Mouse (Mus musculus) ovary, postnatal 10 days (tissue): ENCODE data around the gene Olfm1.

ENCODE experiments used
- DNase-seq: peaks from one replicate; pipeline ENCODE4 v3.0.0; 2022; ENCODE audit warnings: low spot score

Gene Olfm1

DNA sequence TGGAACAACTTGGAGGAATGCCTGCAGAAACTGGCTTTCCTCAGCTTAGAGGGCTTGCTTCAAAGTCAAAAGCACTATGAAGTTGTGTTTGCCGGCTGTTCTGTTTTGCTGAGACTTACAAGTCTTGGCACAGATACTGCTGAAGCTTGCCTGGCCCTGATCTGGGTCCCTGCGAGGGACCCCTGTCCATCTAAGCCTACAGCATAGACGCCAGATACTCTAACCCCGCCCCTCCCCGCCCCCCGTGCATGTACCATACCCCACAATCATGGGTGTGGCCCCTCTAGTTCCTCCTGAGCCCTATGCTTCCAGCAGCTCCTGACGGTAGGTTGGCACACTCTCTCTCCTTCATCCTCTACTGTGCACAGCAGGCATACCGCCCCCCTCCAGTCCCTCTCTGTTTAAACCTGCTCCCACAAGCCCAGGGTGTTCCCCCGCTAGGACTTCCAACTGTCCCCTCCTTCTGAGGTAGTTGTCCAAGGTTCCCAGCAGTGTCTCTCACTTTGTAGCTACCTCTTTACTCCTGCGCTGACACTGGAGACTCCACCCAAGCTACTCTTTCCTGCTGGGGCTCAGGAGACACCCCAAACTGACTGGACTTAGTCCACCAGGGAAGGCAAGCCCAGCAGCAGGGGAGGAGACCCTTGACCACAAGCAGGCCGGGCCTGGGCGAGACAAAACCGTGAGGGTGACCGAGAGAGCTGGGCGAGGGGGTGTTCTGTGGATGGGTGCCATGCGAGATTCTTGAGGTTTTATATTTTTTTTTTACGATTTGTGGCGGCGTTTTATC lies 12.1 kb downstream of the Olfm1 start:
- DNase-seq, result no peak

DNA sequence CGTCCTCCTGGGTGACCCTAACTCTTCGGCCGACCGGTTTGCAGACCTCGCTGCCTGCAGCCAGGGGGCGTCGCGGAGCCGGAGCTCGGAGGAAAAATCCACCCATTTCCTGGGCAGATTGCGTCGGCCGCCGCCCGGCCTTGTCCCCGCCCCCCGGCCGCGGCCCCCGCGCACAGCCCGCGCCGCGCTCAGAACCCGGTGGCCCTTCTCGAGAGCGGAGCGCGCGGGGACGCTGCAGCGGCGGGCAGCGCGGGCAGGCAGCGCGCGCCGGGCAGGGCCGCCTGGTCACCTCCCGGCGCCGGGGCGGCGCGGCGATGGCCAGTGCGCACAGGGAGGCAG lies 12.6 kb downstream of the Olfm1 start:
- DNase-seq, result peak; percentile 75

DNA sequence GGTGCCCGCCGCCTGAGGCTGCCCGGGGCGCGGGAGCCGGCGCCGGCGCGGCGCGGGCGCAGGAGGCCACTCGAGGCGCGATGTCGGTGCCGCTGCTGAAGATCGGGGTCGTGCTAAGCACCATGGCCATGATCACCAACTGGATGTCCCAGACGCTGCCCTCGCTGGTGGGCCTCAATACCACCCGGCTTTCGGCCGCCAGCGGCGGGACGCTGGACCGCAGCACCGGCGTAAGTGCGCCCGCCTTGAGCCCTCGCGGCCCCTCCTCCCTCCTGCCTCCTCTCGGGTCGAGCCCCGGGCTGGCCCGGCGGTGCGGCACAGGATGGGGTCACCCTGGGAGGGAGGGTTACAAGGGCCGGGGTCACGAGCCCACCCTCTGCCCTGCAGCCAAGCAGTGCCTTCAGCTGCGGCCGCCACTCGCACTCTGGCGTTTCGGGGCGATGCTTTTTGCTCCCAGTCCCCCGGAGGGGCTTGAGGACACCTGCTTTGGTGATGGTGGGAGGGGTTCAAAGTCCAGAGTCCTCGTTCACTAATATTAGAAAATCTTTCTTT lies 13.2 kb downstream of the Olfm1 start:
- DNase-seq, result no peak

DNA sequence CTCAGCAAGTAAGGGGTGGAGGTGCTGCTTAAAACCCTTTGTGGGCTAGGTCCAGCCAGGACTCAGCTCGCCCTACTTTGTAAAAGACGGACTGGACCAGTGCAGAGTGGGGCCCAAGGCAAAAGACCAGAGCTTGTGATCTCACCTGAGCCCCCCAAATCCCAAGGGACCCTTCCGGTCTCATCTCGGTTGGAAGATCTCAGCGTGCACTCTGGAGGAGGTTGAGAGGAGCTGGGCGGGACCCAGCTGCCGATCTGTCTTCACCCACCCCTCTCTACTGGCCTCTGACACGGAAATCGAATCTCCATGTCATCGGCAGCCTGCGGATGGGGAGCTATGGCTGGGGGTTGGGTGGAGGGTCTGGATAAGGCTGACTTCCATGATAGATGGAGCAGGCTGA lies 13.7 kb downstream of the Olfm1 start:
- DNase-seq, result no peak

DNA sequence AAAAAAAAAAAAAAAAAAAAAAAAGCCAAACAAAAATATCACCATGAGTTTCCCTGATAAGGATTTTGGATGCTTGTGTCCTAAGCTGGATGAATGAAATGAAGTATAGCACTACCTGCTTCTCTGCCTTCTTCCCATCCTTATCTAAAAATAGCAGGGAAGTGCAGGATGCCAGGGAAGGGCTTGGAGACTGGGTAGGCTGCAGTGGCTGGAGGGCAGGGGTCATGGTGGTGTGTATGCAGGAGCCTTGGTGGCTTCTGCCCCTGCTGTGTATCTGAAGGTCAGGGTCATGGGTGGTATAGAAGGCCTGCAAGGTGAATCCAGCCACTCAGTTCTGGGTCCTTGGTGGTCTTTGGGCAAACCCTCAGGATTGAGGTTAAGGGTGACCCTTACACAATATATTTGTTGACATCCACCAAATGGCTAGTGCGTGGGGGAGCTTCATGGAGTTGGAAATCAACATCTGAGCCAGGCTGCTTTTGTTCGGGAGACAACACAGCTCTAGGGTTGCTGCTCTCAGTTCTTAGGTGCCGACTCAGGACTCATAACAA lies 14.5 kb downstream of the Olfm1 start:
- no peak for DNase-seq

DNA sequence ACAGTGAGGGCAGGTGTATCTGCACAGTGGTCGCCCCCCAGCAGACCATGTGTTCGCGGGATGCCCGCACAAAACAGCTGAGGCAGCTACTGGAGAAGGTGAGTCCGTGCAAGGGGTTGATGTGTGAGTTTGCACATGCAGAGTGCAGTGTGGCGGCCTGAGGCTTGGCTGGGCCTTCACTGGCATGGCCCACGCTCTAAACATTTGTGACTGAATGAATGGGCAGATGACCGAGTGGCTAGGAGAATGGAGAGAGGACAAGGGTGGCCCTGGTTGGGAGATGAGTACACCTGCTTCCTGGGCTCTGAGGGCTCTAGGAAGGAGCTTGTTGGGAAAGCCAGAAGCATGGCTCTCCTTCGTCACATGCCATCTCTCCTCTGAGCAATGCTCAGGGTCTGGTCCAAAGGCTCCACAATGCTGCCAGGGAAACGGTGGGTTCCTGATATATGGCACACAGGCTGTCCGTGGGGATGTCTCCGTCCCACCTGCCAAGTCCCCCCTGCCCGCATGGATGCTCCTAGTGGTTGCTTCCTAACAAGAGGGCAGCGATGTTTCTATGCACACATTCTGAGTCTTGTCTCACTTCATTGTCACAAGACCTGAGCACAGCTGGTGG lies 15.4 kb downstream of the Olfm1 start:
- no peak for DNase-seq

DNA sequence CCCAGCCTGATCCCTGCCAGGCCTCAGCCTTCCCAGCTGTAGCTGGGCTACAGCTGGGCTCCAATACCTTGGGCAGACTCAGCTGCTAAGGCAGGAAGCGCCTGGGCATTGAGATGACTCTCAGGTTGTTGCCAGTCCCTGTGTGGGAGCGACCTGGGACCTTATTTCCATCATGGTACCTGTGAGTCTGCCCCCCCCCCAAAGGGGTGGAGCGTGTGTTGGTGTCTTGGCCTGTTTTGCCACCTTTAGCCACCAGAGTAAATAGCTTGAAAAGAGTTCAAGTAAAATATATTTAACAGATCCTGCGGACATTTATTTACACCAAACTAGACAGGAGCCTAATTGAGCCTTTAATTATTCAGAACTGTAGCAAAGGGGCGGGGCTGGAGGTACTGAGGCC lies 16.4 kb downstream of the Olfm1 start:
- DNase-seq, result no peak

DNA sequence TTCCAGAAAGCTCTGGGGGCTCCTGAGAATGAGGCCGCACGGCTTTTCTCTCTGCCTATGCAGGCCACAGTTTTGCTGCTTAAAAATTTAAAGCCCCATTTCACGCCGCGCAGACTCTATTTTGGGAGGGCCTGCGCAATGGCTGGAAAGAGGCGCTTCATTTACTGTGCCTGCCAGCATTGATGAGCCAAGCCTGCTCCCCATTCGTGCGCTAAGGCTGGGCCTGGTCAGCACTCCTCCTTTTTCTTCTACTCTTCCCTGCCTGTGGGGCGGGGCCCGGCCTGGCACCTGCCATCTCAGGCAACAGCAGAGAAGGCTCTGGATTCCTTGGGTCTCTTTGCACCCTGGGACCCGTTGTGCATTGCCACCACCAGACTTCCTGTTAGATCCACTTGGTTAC lies 16.9 kb downstream of the Olfm1 start:
- DNase-seq, result no peak

DNA sequence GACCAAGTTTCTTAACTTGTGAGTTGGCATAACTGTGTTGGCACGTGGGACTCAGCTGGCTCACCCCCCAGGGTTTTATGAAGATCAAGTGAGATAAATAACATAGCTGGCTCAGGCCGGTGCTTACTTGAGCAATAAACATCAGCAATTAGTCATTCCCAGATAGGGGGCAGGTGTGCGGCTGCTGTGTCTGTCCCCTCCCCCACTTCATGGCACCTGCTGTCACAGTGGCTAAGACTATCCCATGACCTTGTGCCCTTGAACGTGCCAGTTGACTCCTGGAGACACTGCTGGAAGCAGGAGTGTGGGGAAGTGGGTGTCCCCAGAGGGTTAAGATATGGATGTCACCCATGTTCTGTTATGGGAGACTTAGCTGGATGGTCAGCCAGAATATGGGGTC lies 17.5 kb downstream of the Olfm1 start:
- no peak for DNase-seq

DNA sequence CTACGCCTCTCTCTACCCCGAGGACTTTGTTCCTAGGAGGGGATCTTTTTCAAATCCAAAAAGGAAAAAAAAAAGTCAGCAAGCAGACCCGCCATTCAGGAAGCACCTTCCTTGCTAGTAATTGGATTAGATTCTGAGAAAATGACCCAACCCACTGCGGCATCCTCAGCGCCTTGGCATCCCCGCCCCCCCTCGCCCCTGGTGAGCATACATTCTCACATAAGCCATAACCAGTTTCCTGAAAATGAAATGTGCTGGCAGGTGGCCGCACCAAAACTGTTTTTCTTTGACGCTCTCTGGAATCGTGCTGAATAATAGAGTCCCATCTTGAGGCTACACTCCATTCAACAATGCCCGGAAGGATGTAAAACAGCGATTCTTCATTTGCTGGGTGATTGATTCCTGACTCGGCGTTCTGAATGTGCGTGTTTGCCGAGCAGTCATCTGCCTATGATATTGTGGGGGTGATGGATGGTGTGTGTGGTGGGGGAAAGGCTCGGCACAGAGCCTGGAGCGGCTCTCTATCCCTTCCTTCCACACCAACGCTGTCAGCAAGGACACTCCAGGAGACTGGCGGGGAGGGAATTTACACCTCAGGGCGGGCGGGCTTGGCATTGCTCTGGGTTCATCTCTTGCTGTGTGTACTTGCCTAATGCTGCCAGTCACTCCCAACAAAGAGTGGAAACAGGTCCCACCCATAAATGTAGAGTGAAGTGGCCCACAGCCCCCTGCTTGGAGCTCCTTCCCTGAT lies 18.9 kb downstream of the Olfm1 start:
- DNase-seq, result no peak

DNA sequence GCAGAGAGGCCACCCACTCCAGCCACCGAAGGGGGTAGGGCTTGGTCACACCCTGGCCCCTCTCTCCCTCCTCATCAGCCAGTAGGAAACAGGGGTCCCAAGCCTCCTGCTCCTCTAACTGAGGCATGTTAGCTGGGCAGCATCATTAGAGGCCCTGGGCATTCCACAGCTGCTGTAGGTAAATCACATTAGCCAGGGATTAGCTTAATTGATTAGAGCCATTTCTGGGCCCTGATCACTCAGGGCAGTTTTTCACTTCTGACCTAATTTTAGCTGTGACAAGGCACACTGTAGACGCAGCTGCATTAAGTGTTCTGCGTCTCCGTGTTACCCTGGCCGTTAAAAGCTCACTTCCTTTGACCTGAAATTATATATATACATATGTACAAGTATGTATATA lies 20.1 kb downstream of the Olfm1 start:
- no peak for DNase-seq

DNA sequence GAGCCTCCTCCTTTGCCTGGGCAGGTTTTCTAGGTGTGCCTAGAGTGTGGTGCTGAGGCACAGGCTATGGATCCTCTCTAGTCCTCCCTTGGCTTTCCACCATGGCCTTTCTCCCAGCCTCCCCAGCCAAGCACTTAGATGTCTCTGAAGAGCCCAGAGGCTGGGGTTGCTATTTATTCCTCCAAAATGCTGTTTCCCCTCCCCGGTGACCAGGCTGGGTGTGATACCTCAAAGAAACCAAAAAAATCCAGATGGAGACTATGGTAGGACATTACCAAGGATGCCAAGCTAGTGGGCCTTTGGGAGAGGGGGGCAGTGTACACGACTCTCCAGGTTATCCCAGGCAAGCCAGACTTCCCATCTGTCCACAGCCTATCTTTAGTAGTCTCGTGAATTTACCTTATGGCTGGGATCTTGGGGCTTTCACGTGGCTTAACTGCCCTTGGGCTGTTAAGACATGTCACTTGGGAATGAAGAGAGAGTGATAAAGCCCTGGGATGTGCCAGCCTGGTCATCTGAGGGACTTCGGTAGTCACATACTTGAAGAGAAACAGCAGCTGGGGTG lies 23.5 kb downstream of the Olfm1 start:
- DNase-seq, result no peak

DNA sequence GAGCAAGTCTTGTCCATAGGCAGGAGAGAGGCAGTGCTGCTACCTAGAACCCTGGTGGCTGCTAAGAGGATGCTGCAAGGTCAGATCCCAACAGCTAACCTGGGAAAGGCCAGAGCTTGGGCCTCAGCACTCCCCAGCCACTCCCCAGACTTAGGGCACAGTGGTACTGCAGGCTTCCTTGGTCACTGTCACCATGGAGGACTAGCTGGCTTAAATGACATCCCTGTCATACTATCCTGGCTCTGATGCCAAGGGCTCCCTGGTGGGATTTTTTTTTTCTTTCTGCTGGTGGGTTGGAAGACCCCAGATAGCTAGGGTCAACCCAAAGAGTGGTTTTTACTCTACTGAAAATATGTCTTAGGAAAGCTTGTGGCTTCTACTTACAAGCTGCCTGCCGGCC lies 25.0 kb downstream of the Olfm1 start:
- DNase-seq, result no peak

DNA sequence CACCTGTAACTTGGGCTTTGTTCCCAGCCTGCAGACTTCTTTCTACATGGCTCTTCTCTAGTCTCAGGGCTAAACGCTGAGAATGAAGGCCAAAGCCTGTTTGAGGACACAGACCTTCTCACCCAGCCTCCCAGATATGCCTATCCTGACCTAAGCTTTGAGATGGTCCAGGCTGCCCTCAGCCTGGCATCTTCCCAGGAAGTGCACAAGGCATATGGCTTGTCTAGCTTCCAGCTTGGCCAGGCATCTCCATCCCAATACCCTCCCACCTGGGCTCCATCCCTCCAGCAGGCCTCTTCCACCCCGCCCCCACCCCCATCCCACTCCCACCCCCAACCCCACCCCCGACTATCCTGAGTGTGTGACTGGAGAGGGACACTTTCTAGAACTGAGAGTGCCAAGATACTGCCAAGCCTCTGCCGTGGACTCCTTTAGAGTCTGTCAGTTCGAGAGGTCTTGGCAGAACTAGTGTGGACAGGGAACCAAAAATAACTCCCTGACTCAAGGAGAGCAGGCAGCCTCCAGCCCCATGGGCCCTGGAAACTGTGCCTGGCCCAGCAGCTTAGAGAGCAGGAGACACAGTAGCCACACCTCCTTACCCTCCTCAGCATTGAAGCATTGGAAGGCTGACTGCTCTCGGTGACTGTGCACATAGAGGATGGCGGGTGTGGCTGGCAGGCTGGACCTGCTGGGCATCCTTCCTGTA lies 26.0 kb downstream of the Olfm1 start:
- no peak for DNase-seq

DNA sequence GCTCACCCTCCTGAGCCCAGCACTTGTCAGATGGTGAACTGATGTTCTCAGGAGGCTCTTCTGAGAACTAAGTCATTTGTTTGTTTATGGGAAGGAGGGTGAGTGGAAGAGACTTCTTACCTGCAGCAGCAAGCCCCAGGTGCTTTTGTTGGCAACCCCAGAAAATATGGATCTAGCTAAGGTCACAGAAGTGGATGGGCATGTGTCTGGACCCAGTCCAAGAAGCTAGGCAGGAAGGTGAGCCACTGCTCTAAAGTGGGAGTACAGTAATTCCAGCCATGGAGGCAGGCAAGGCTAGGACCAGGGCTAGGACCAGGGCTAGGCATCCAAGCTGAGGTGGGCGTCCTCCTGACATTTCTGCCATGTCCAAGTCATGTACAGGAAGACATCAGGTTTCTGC lies 26.8 kb downstream of the Olfm1 start:
- no peak for DNase-seq

DNA sequence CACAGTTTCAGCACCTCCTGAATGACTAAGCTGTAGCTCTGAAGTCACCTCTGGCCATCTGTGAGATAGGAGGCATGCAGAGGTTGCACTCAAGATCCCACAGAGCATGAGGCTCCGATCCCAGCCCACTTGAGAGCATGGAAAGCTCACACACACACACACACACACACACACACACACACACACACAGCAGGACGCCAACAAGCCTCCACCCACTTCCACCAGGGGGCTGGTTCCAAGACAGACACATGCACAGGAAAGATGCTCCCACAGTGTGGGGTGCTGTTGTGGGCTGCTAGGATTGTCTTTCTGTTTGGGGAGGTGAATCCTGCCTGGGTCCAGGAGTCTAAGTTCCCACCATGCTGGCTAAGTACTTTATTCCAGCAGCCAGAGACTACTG lies 29.0 kb downstream of the Olfm1 start:
- DNase-seq, result no peak

DNA sequence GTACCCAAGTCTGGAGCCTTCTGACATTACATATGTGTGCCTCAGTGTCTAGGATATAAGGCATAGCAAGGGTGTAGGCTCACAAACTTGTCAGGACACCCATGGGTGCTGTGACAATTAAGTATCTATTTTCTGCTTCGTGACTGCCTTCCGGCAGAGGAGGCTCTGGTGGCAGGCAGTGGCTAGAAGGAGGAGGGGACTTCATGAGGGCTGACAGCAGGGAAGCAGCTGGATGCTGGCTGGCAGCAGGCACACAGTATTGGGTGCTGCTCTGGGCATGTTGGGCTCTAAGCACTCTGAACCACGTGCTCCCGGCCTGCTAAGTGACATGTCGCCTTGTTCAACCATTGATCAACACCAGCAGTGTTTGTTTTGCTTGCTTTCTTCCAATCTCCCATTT lies 32.0 kb downstream of the Olfm1 start:
- DNase-seq, result no peak

DNA sequence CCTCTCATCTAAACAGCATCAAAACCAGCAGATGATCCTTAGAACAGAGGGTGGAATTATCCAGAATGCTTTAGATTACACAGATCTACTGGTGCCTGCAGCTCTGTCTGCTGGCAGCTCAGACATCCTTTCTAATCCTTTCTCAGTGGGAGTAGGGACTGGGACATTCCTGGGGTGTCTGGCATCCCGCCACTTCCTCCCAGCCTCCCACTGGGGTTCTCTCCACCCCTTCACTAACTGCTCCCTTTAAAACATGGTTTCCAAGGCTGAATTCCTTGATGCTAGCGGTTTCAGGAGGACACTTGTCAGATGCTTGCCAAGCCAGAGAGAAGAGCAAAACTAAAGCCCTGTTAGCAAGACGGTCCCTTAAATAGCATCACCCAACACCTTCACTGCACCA lies 33.1 kb downstream of the Olfm1 start:
- DNase-seq, result no peak

DNA sequence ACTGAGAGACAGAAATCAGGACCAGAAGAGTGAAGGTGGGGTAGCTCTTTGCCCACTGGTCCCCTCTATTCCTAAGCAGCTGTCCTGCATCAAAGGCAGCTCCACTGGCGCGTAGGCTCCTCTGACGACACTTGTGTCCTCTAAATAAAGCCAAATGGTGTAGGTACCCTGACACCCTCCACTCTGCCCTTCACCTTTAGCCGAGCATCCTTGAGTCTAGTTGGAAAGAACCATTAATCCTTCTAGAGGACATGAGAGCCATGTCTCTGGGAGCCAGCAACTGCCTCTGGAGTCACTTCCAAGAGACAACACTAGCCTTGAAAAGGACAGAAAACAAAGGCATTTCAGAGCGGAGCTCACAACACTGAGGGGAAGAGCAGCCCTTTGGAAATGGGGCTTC lies 34.2 kb downstream of the Olfm1 start:
- DNase-seq, result no peak

DNA sequence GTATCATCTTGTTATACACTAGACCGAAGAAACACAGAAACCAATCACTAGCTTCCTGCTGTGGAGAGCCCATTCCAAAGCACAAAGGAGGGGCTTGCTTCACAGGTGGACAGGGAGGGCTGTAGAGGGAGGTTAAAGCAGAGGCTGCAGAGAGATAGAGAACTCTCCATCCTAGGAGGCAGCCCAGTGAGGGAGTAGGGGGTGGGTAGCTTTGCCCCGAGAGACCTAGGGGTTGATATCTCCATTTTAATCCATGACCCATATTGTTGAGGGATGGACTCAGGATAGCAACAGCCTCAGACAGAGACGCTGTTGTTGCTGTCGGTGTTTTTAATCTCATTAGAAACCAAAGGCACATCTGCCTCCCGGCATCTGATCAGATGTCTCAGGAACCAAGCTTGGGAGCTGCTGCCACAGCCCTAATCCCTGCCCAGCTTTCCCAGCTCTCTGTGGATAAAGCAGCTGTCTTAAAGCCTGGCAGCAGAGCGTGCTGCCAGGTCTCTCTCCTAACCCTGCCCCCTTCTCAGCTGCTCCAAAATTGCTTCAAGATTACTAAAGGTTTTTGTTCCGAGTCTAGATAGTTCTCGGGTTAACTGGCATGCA lies 34.9 kb downstream of the Olfm1 start:
- DNase-seq, result no peak

DNA sequence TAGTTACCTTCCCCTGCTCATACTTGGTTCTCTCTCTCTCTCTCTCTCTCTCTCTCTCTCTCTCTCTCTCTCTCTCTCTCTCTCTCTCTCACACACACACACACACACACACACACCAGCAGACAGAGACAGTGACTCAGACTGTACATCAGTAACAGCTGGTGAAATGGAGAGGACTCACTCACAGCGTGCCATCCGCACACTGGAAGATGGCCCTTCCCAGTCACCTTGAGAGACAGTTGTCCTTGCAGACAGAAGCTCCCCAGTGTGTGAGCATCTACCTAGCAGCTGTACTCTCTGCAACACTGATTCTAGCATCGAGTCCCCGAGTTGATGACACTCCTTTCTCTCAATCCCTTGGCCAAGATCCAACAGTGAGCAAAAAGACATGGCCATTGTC lies 35.6 kb downstream of the Olfm1 start:
- no peak for DNase-seq

DNA sequence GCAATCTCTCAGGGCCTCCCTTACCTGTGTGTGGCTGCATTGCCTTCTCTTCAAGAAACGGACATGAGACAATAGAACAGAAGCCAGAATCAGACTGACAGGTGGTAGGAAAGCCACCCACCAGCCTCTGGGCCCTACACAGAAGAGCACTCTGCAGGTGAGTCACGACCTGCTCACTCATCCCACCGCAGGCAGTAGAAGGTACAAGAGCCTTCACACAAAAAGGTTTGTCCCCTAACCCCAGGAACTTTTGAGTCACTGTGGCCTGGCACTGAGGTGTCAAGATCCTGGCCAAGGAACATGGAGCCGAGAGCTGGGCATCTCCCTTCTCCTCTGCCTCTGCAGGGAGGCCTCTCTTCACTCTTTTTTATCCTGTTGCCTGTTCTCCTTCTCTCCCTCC lies 42.3 kb downstream of the Olfm1 start:
- DNase-seq, result no peak
